ENCODE assay signal across 9 mouse cellular contexts in the genomic region with DNA sequence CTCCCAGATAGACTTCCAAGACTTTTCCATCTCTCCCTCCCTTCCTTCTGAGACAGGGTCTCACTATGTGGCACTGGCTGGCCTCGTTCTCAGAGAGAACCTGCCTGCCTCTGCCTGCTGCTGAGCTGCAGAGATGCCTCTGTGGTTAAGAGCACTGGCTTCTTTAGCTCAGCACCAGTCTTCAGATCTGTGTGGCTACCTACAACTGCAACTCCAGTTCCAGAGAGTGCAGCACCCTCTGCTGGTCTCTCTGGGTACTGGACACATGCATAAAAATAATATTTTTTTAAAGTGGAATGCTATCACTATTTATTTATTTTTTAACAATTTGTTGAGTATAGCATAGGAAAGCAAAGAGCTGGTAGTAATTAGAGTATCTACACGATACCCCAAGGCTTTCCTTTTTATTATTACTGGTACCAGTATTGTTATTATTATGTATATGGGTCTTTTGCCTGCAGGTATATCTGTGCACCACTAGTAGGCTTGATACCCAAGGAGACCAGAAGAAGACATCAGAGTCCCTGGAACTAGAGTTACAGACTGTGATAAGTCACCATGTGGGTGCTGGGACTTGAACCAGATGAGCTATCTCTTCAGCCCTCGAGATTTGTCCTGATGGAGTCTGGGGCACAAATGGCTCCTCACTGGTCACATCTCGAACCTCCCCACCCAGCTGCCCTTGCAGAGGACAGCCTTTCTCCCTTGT. TPM values are rescaled to one million over a fixed set of nuclear protein-coding genes. Genes with fewer than 3 reads are reported as not detected.
DNase-seq lines count a peak whose midpoint lies in the region; ATAC-seq lines count a peak whose summit lies in the region.
"Had no signal": no experiment of that assay in that cellular context is flagged by ENCODE, and none has a peak within 500 bp of the region (broad histone marks: within the 10 kb centered on the region; RNA-seq: fewer than 3 reads in every experiment).

No protein-coding gene starts in this region.

- no peaks in the 10 kb centered on the region for H3K9me3 ChIP-seq in heart, embryonic 11.5 days (replicated peaks; ENCODE audit: control insufficient read depth, low read length)
- H3K9me3 ChIP-seq in limb, embryonic 12.5 days: no peaks in the 10 kb centered on the region

- H3K36me3 ChIP-seq in heart, embryonic 11.5 days (ENCODE audit: control insufficient read depth, insufficient read depth, low read length): no peaks in the 10 kb centered on the region
- H3K36me3 ChIP-seq in limb, embryonic 12.5 days: no peaks in the 10 kb centered on the region

- H3K4me2 ChIP-seq in heart, embryonic 11.5 days: no peak overlapping the region
- H3K4me2 ChIP-seq in limb, embryonic 12.5 days: no peak overlapping the region

- H3K27ac ChIP-seq in heart, embryonic 11.5 days (ENCODE audit: low read depth, low read length): no peak overlapping the region
- H3K27ac ChIP-seq in limb, embryonic 12.5 days: no peak overlapping the region

- DNase-seq in heart, postnatal 10 days: peak; percentile 46 to 72
- DNase-seq in urinary bladder, postnatal 36 days (ENCODE audit: low spot score in 2 of 2): peak; percentile 33 to 45
- DNase-seq in urinary bladder, adult 2 months (ENCODE audit: low spot score): no peak
- DNase-seq in c-Kit-positive CD71-positive TER-119-positive erythroid progenitor cells, embryonic 14.5 days (ENCODE audit: low spot score): peak; percentile 76
- DNase-seq in retina, embryonic 14.5 days (ENCODE audit: low spot score): peak; percentile 73
- no peak for DNase-seq in right cerebral cortex, postnatal 10 days (ENCODE audit: low spot score in 2 of 2)

- no peaks in the 10 kb centered on the region for H3K27me3 ChIP-seq in heart, embryonic 11.5 days (ENCODE audit: control insufficient read depth, insufficient read depth, low read length)
- H3K27me3 ChIP-seq in limb, embryonic 12.5 days: no peaks in the 10 kb centered on the region; the same call in 1 of the 2 replicates

- intact Hi-C loops in heart, postnatal 10 days (cut with DNase I): loop anchor here (1.0 to 10.0 kb wide), 2 partner anchors 64 to 199 kb away; no protein-coding TSS in a partner anchor

- H3K4me1 ChIP-seq in heart, embryonic 11.5 days (ENCODE audit: control insufficient read depth, insufficient read depth, low read length): peaks cover 9% of the 10 kb centered on the region
- peaks cover 3% of the 10 kb centered on the region; the same call in 1 of the 2 replicates for H3K4me1 ChIP-seq in limb, embryonic 12.5 days (replicated peaks)

- H3K4me3 ChIP-seq in heart, embryonic 11.5 days (ENCODE audit: low read depth, low read length): no peak overlapping the region
- H3K4me3 ChIP-seq in limb, embryonic 12.5 days (replicated peaks): no peak overlapping the region

- H3K9ac ChIP-seq in heart, embryonic 11.5 days (ENCODE audit: low read depth, low read length): no peak overlapping the region
- no peak overlapping the region for H3K9ac ChIP-seq in limb, embryonic 12.5 days (replicated peaks)

- 68% methylated on average over 4 of the region's 4 CpGs for WGBS in heart, embryonic 11.5 days (ENCODE audit: insufficient replicate concordance)
- WGBS in limb, embryonic 12.5 days: 72% methylated on average over 4 of the region's 4 CpGs

- ATAC-seq in heart, embryonic 11.5 days (replicated peaks; ENCODE audit: insufficient number of reproducible peaks, low FRiP score, low TSS enrichment): no peak
- 0 out of 2 replicates have a peak, but pooled peaks have one; percentile 37 for ATAC-seq in limb, embryonic 12.5 days (ENCODE audit: insufficient number of reproducible peaks, insufficient read depth, low FRiP score, low TSS enrichment, low read depth)

RNA-seq across cellular contexts. Expression of gene Elf2, which starts 13.0 kb away (rescaled TPM):
- total RNA-seq in heart, postnatal 10 days (2021): 10 to 100 TPM; 79.8 to 85.1 TPM
- polyA plus RNA-seq in heart, embryonic 11.5 days (2014; fragmentation: Nextera tagmentation; extraction: Ambion mirVana): 44.5 and 48.2 TPM in 2 replicates
- polyA plus RNA-seq in urinary bladder, adult 2 months (2012; rRNA removed): 52.0 and 53.9 TPM in 2 replicates
- 56.6 and 59.3 TPM in 2 replicates for polyA plus RNA-seq in limb, embryonic 12.5 days (2016; fragmentation: Nextera tagmentation; extraction: Ambion mirVana)

RNA-seq across cellular contexts. Expression of gene Mgarp, which starts 43.1 kb away (rescaled TPM):
- under 1 TPM; 0.42 to 0.48 TPM for total RNA-seq in heart, postnatal 10 days (2021)
- 14.2 and 15.4 TPM in 2 replicates for polyA plus RNA-seq in heart, embryonic 11.5 days (2014; fragmentation: Nextera tagmentation; extraction: Ambion mirVana)
- polyA plus RNA-seq in urinary bladder, adult 2 months (2012; rRNA removed): 2.9 and 3.6 TPM in 2 replicates
- 3.8 and 4.8 TPM in 2 replicates for polyA plus RNA-seq in limb, embryonic 12.5 days (2016; fragmentation: Nextera tagmentation; extraction: Ambion mirVana)
- total RNA-seq: left cerebral cortex, postnatal 25 days had no signal

RNA-seq across cellular contexts. Expression of gene Ndufc1, which starts 55.3 kb away (rescaled TPM):
- 1,000 to 10,000 TPM; 1,294 to 1,362 TPM for total RNA-seq in heart, postnatal 10 days (2021)
- 1,265 and 1,267 TPM in 2 replicates for polyA plus RNA-seq in heart, embryonic 11.5 days (2014; fragmentation: Nextera tagmentation; extraction: Ambion mirVana)
- polyA plus RNA-seq in urinary bladder, adult 2 months (2012; rRNA removed): 295 and 320 TPM in 2 replicates
- 737 and 751 TPM in 2 replicates for polyA plus RNA-seq in limb, embryonic 12.5 days (2016; fragmentation: Nextera tagmentation; extraction: Ambion mirVana)

Comparison
In these comparisons a context has a peak if more than half of its experiments do, and no peak if none do; other contexts are left out.
1. DNase-seq: peak in heart, postnatal 10 days (2 of 2), urinary bladder, postnatal 36 days (2 of 2), c-Kit-positive CD71-positive TER-119-positive erythroid progenitor cells, embryonic 14.5 days (single experiment) and retina, embryonic 14.5 days (single experiment); none in urinary bladder, adult 2 months (single experiment) and right cerebral cortex, postnatal 10 days (0 of 2).